23 mouse cellular contexts compared by ENCODE assay signal in genomic region chr7:100547631-100548030, GRCm38 (mm10). TPM values are rescaled to one million over a fixed set of nuclear protein-coding genes. Genes with fewer than 3 reads are reported as not detected.
DNase-seq lines count a peak whose midpoint lies in the region; ATAC-seq lines count a peak whose summit lies in the region.
"Had no signal": no experiment of that assay in that cellular context is flagged by ENCODE, and none has a peak within 500 bp of the region (broad histone marks: within the 10 kb centered on the region; RNA-seq: fewer than 3 reads in every experiment).

No protein-coding gene starts in this region.

- H3K4me1 ChIP-seq in heart, embryonic 12.5 days (replicated peaks), result peaks cover 27% of the 10 kb centered on the region
- H3K4me1 ChIP-seq in liver, embryonic 16.5 days (ENCODE audit: control insufficient read depth, low read depth, low read length), result no peaks in the 10 kb centered on the region; the same call in 1 of the 2 replicates
- H3K4me1 ChIP-seq: forebrain, embryonic 13.5 days; limb, embryonic 10.5 days; liver, embryonic 12.5 days; lung, embryonic 15.5 days; midbrain, embryonic 13.5 days had no signal

- H3K36me3 ChIP-seq in heart, embryonic 12.5 days, result peaks cover 22% of the 10 kb centered on the region
- no peaks in the 10 kb centered on the region for H3K36me3 ChIP-seq in liver, embryonic 16.5 days (ENCODE audit: control insufficient read depth, insufficient read depth)

- H3K27ac ChIP-seq in heart, embryonic 12.5 days (ENCODE audit: poor library complexity, severe bottlenecking), result peak overlapping the region; percentile 51
- peak overlapping the region; percentile 35; the same call in 1 of the 2 replicates for H3K27ac ChIP-seq in liver, embryonic 16.5 days (ENCODE audit: low read length)
- H3K27ac ChIP-seq: forebrain, embryonic 13.5 days; hindbrain, embryonic 15.5 days; limb, embryonic 10.5 days; lung, embryonic 15.5 days; midbrain, embryonic 13.5 days; stomach, postnatal 0 days had no signal

- no peak for DNase-seq in heart, postnatal 4 days
- no peak for DNase-seq in liver
- DNase-seq in adrenal gland, postnatal 25 days, result peak; percentile 56
- DNase-seq in cerebellum, adult 8-10 months, result no peak
- no peak for DNase-seq in right cerebral cortex, postnatal 25 days
- DNase-seq: B cell, adult 2 months; cerebellum, adult 18-20 months; kidney, adult 8-10 months; kidney, postnatal 10 days; lung, postnatal 36 days had no signal

- H3K9me3 ChIP-seq in heart, embryonic 12.5 days (replicated peaks), result no peaks in the 10 kb centered on the region
- no peaks in the 10 kb centered on the region for H3K9me3 ChIP-seq in liver, embryonic 16.5 days (replicated peaks; ENCODE audit: control insufficient read depth, low read length)
- H3K9me3 ChIP-seq: forebrain, embryonic 13.5 days; G1E; hindbrain, embryonic 15.5 days; limb, embryonic 10.5 days; liver, embryonic 12.5 days; lung, embryonic 15.5 days; megakaryocyte, embryonic 14.5 days; midbrain, embryonic 13.5 days had no signal

- no peak overlapping the region for H3K9ac ChIP-seq in heart, embryonic 12.5 days
- H3K9ac ChIP-seq in liver, embryonic 16.5 days (ENCODE audit: low read depth, low read length), result no peak overlapping the region
- H3K9ac ChIP-seq: forebrain, embryonic 13.5 days; hindbrain, embryonic 15.5 days; liver, embryonic 12.5 days; lung, embryonic 15.5 days; midbrain, embryonic 13.5 days had no signal

- H3K27me3 ChIP-seq in heart, embryonic 12.5 days (replicated peaks), result no peaks in the 10 kb centered on the region
- H3K27me3 ChIP-seq in liver, embryonic 16.5 days (ENCODE audit: control insufficient read depth, insufficient read depth, low read depth, low read length), result no peaks in the 10 kb centered on the region
- H3K27me3 ChIP-seq: CH12.LX; forebrain, embryonic 13.5 days; hindbrain, embryonic 15.5 days; liver, embryonic 12.5 days; lung, embryonic 15.5 days had no signal

- no peak overlapping the region for H3K4me2 ChIP-seq in heart, embryonic 12.5 days
- no peak overlapping the region for H3K4me2 ChIP-seq in liver, embryonic 16.5 days (ENCODE audit: low read depth, low read length)
- H3K4me2 ChIP-seq: forebrain, embryonic 13.5 days; hindbrain, embryonic 15.5 days; liver, embryonic 12.5 days; lung, embryonic 15.5 days; midbrain, embryonic 13.5 days had no signal

- H3K4me3 ChIP-seq in heart, embryonic 12.5 days, result no peak overlapping the region
- no peak overlapping the region for H3K4me3 ChIP-seq in liver, embryonic 16.5 days (ENCODE audit: low read depth, low read length)
- H3K4me3 ChIP-seq: forebrain, embryonic 13.5 days; hindbrain, embryonic 15.5 days; limb, embryonic 10.5 days; liver, embryonic 12.5 days; lung, embryonic 15.5 days; megakaryocyte, embryonic 14.5 days; midbrain, embryonic 13.5 days had no signal

- peak; percentile 52 for ATAC-seq in heart, embryonic 12.5 days (ENCODE audit: insufficient number of reproducible peaks, low FRiP score)
- ATAC-seq in liver, embryonic 16.5 days (ENCODE audit: low read depth), result no peak
- ATAC-seq: forebrain, embryonic 13.5 days; liver, embryonic 12.5 days; midbrain, embryonic 13.5 days had no signal

- 9% methylated on average over 4 of the region's 4 CpGs for WGBS in heart, embryonic 12.5 days
- WGBS in liver, embryonic 16.5 days (ENCODE audit: insufficient replicate concordance), result 55% methylated on average over 4 of the region's 4 CpGs

RNA-seq across cellular contexts. Expression of gene Coa4, which starts 10.8 kb away (rescaled TPM):
- 18.9 and 19.2 TPM in 2 replicates for polyA plus RNA-seq in heart, embryonic 12.5 days (2016; fragmentation: Nextera tagmentation; extraction: Ambion mirVana)
- total RNA-seq in heart, postnatal 4 days (2021), result 10 to 100 TPM in 1 of 2 experiments, 1 to 10 TPM in 1; 9.7 to 10.6 TPM
- polyA plus RNA-seq in liver, embryonic 16.5 days (2015; fragmentation: Nextera tagmentation; extraction: Ambion mirVana), result 10.7 and 13.1 TPM in 2 replicates
- total RNA-seq in adrenal gland, postnatal 25 days (2021), result 11.5 and 11.7 TPM in 2 replicates

RNA-seq across cellular contexts. Expression of gene Dnajb13, which starts 32.9 kb away (rescaled TPM):
- polyA plus RNA-seq in heart, embryonic 12.5 days (2016; fragmentation: Nextera tagmentation; extraction: Ambion mirVana), result 0.10 and 0.28 TPM in 2 replicates
- total RNA-seq in heart, postnatal 4 days (2021), result not detected
- 3.0 and 4.4 TPM in 2 replicates for polyA plus RNA-seq in liver, embryonic 16.5 days (2015; fragmentation: Nextera tagmentation; extraction: Ambion mirVana)
- total RNA-seq in adrenal gland, postnatal 25 days (2021), result not detected in 2 replicates
- total RNA-seq: gastrocnemius, adult 18-20 months had no signal
- polyA plus RNA-seq: G1E had no signal

RNA-seq across cellular contexts. Expression of gene Ucp2, which starts 54.5 kb away (rescaled TPM):
- polyA plus RNA-seq in heart, embryonic 12.5 days (2016; fragmentation: Nextera tagmentation; extraction: Ambion mirVana), result 240 and 245 TPM in 2 replicates
- total RNA-seq in heart, postnatal 4 days (2021), result 100 to 1,000 TPM; 338 to 355 TPM
- polyA plus RNA-seq in liver, embryonic 16.5 days (2015; fragmentation: Nextera tagmentation; extraction: Ambion mirVana), result 722 and 766 TPM in 2 replicates
- 142 and 190 TPM in 2 replicates for total RNA-seq in adrenal gland, postnatal 25 days (2021)

RNA-seq across cellular contexts. Expression of gene Rab6a, which starts 59.6 kb away (rescaled TPM):
- 122 and 124 TPM in 2 replicates for polyA plus RNA-seq in heart, embryonic 12.5 days (2016; fragmentation: Nextera tagmentation; extraction: Ambion mirVana)
- total RNA-seq in heart, postnatal 4 days (2021), result 10 to 100 TPM; 84.1 to 84.7 TPM
- polyA plus RNA-seq in liver, embryonic 16.5 days (2015; fragmentation: Nextera tagmentation; extraction: Ambion mirVana), result 30.8 and 34.9 TPM in 2 replicates
- 64.8 and 67.5 TPM in 2 replicates for total RNA-seq in adrenal gland, postnatal 25 days (2021)
